Mouse (Mus musculus): ENCODE results near the gene Fap.

- TF ChIP-seq GATA1 (IDR thresholded peaks at IDR 0.05; ENCODE audit: low read length) (no peak), TAL1 (IDR thresholded peaks at IDR 0.05; ENCODE audit: low read length) (no peak)
These were observed 84.0 kb downstream of the Fap start for GRCm38 (mm10) chr2:62489832-62490231.

All from erythroblast, embryonic 14.5 days (primary cell).